In the genomic region with DNA sequence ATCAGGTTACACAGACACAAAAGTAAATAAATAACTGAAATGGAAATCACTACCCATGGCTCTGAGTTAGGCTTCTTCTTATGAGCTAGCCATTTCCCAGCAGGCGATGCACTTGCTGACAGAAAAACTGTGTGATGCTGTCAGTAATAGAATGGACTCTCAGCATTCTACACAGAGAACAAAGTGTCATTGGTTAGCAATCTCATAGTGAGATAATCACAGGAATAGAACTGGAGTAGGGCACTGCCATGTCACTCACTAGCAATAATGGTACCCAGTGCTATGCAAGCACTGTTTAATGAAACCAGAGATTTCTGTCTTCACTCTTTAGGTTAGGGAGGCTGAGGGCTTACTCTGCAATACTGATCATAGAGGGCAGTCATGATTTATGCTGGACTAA, we compare ENCODE assay signal across 22 mouse cellular contexts.
"Had no signal": no experiment of that assay in that cellular context is flagged by ENCODE, and none has a peak within 500 bp of the region (broad histone marks: within the 10 kb centered on the region; RNA-seq: fewer than 3 reads in every experiment).

No protein-coding gene starts in this region.

- H3K9me3 ChIP-seq: limb, embryonic 10.5 days; limb, embryonic 13.5 days; liver, embryonic 12.5 days; liver, embryonic 15.5 days; lung, embryonic 15.5 days; megakaryocyte, embryonic 14.5 days; midbrain, embryonic 10.5 days; midbrain, embryonic 15.5 days; neural tube, embryonic 12.5 days; neural tube, embryonic 15.5 days; stomach, embryonic 15.5 days had no signal

- H3K4me2 ChIP-seq: limb, embryonic 13.5 days; liver, embryonic 12.5 days; liver, embryonic 15.5 days; lung, embryonic 15.5 days; midbrain, embryonic 15.5 days; neural tube, embryonic 12.5 days; neural tube, embryonic 15.5 days; stomach, embryonic 15.5 days had no signal

- H3K27ac ChIP-seq: limb, embryonic 10.5 days; limb, embryonic 13.5 days; liver, embryonic 12.5 days; liver, embryonic 15.5 days; lung, embryonic 15.5 days; midbrain, embryonic 10.5 days; midbrain, embryonic 15.5 days; neural tube, embryonic 12.5 days; neural tube, embryonic 15.5 days; stomach, embryonic 15.5 days had no signal

- H3K9ac ChIP-seq: limb, embryonic 13.5 days; liver, embryonic 12.5 days; liver, embryonic 15.5 days; lung, embryonic 15.5 days; midbrain, embryonic 15.5 days; neural tube, embryonic 12.5 days; neural tube, embryonic 15.5 days; stomach, embryonic 15.5 days had no signal

- DNase-seq: kidney, adult 2 months; kidney, postnatal 10 days; kidney, postnatal 36 days; layer of hippocampus, postnatal 36 days; liver; lung, adult 18-20 months; lung, postnatal 10 days; lung, postnatal 36 days; right cerebral cortex, postnatal 25 days; spleen, adult 18-20 months; thymus, postnatal 25 days had no signal

- H3K4me3 ChIP-seq: limb, embryonic 10.5 days; limb, embryonic 13.5 days; liver, embryonic 12.5 days; liver, embryonic 15.5 days; lung, embryonic 15.5 days; megakaryocyte, embryonic 14.5 days; midbrain, embryonic 10.5 days; midbrain, embryonic 15.5 days; neural tube, embryonic 12.5 days; neural tube, embryonic 15.5 days; stomach, embryonic 15.5 days had no signal

- H3K4me1 ChIP-seq: limb, embryonic 10.5 days; limb, embryonic 13.5 days; liver, embryonic 12.5 days; liver, embryonic 15.5 days; lung, embryonic 15.5 days; megakaryocyte, embryonic 14.5 days; midbrain, embryonic 15.5 days; neural tube, embryonic 12.5 days; neural tube, embryonic 15.5 days; stomach, embryonic 15.5 days had no signal

- ATAC-seq: liver, embryonic 12.5 days; midbrain, embryonic 15.5 days had no signal

- H3K36me3 ChIP-seq: limb, embryonic 10.5 days; limb, embryonic 13.5 days; liver, embryonic 12.5 days; liver, embryonic 15.5 days; lung, embryonic 15.5 days; midbrain, embryonic 10.5 days; midbrain, embryonic 15.5 days; neural tube, embryonic 12.5 days; neural tube, embryonic 15.5 days; stomach, embryonic 15.5 days had no signal

- H3K27me3 ChIP-seq: limb, embryonic 13.5 days; liver, embryonic 12.5 days; liver, embryonic 15.5 days; lung, embryonic 15.5 days; megakaryocyte, embryonic 14.5 days; midbrain, embryonic 15.5 days; neural tube, embryonic 12.5 days; neural tube, embryonic 15.5 days; stomach, embryonic 15.5 days had no signal
